Mouse (Mus musculus): ENCODE measurements around the gene Jarid2.

- no peak for TF ChIP-seq CTCF (IDR thresholded peaks at IDR 0.05; ENCODE audit: control insufficient read depth, insufficient read depth, insufficient read length)
- TF ChIP-seq USF1 (IDR thresholded peaks at IDR 0.05; ENCODE audit: low read depth) = no peak
- TF ChIP-seq MAX (IDR thresholded peaks at IDR 0.05) = no peak
- TF ChIP-seq CEBPB (IDR thresholded peaks at IDR 0.05; ENCODE audit: low read depth) = no peak
- no peak for TF ChIP-seq MYOG (IDR thresholded peaks at IDR 0.05; ENCODE audit: control insufficient read depth, extremely low read depth, insufficient read length)
- TF ChIP-seq FOSL1 (IDR thresholded peaks at IDR 0.05; ENCODE audit: insufficient read depth, low read length, poor library complexity, severe bottlenecking) = no peak
Measured at GRCm38 (mm10) chr13:44697628-44698027, 31.6 kb upstream of the Jarid2 start.
